Mouse (Mus musculus) kidney, adult 2 months (tissue): ENCODE measurements at regions not wholly inside any gene's neighbourhood (a gene's known extent, or its start where the extent isn't known, plus 50 kb on each side); places are given as distances from the start of the nearest gene placed in this dataset.

Source experiments
- CTCF ChIP-seq: fragments of 200-500 bp; conservative IDR thresholded peaks from 2 replicates; pipeline ENCODE4 v1.5.1; 2011; ENCODE audit warnings: low read depth, mild to moderate bottlenecking, control low read depth, low read length, moderate library complexity, mixed read lengths; ENCODE audit not compliant: insufficient read depth, insufficient read length
- POLR2A ChIP-seq: fragments of 200-500 bp; IDR thresholded peaks from one replicate; pipeline ENCODE4 v1.6.1; 2011; ENCODE audit warnings: low read depth, low read length, control low read depth

- TF ChIP-seq CTCF = no peak
- no peak for TF ChIP-seq POLR2A
Observed at GRCm38 (mm10) chr13:6178362-6179070, 317.2 kb downstream of the Klf6 start.
